Mouse (Mus musculus) midbrain, embryonic 10.5 days (tissue): Measurements from ENCODE around the gene Iqcg. TPM values are rescaled to one million over a fixed set of nuclear protein-coding genes. Genes with fewer than 3 reads are reported as not detected.

Experiments used
- DNase-seq: peaks from one replicate; pipeline ENCODE4 v3.0.0-alpha.2; 2017; ENCODE audit warnings: low spot score
- H3K27ac ChIP-seq: fragments of 300-500 bp; sonication (generic); replicated peaks from 2 replicates; pipeline ENCODE4 v1.5.1; 2016; ENCODE audit warnings: mild to moderate bottlenecking
- H3K27me3 ChIP-seq: fragments of 300-500 bp; sonication (generic); 2 replicates; pipeline ENCODE4 v1.6.1; 2016; ENCODE audit warnings: low read depth, mild to moderate bottlenecking; ENCODE audit not compliant: poor library complexity, severe bottlenecking
- H3K36me3 ChIP-seq: fragments of 300-500 bp; sonication (generic); 2 replicates; pipeline ENCODE4 v1.6.1; 2016; ENCODE audit warnings: mild to moderate bottlenecking, moderate library complexity
- H3K4me1 ChIP-seq: fragments of 300-500 bp; sonication (generic); 2 replicates; pipeline ENCODE4 v1.6.1; 2016
- H3K4me3 ChIP-seq: fragments of 300-500 bp; sonication (generic); 2 replicates; pipeline ENCODE4 v1.5.1; 2016; ENCODE audit warnings: mild to moderate bottlenecking, moderate library complexity
- H3K9me3 ChIP-seq: fragments of 300-500 bp; sonication (generic); replicated peaks from 2 replicates; pipeline ENCODE4 v1.6.1; 2016; ENCODE audit warnings: mild to moderate bottlenecking
- WGBS: fragments of 180-500 bp; shearing (Covaris S2); methylation state at CpG from one replicate; pipeline ENCODE4 v1.1.7; 2016; 5-methylcytosine and 5-hydroxymethylcytosine counted together
- polyA plus RNA-seq: library from polyadenylated mRNA; unstranded; fragments of >200 nt; fragmentation: Nextera tagmentation; extraction: Ambion mirVana; gene quantifications from 2 replicates; pipeline ENCODE4 v1.2.1, GENCODE M21; 2016

Iqcg gene
- polyA plus RNA-seq, 1 experiment from 2014 or later, result 4.5 TPM

DNA sequence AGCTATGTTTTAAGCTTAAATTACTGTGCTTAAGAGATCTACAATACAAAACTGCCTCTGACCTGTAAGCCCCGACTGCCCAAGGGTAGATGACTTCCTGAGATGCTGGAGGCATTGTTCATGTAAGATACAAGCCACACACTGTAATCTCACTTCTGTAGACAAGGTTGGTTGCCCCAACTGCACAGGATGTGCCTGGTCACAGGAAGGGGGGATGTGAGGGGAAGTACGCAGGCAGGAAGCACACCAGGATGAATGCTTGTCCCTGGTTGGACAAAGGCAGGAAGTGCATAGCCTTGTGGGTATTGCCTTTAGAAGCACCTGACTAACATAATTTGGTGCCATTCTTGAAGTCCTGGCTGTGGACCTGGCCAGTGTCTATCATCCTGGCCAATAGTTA lies 12.8 kb downstream of the Iqcg start:
- Histone ChIP-seq H3K4me3 (no peak overlapping the region), H3K4me1 (no peaks in the 10 kb centered on the region), H3K27ac (no peak overlapping the region), H3K27me3 (no peaks in the 10 kb centered on the region), H3K36me3 (0 out of 2 replicates have a peak, but pooled peaks cover 1% of the 10 kb centered on the region), H3K9me3 (no peaks in the 10 kb centered on the region)
- WGBS, result 77% methylated on average over 2 of the region's 2 CpGs
- no peak for DNase-seq

DNA sequence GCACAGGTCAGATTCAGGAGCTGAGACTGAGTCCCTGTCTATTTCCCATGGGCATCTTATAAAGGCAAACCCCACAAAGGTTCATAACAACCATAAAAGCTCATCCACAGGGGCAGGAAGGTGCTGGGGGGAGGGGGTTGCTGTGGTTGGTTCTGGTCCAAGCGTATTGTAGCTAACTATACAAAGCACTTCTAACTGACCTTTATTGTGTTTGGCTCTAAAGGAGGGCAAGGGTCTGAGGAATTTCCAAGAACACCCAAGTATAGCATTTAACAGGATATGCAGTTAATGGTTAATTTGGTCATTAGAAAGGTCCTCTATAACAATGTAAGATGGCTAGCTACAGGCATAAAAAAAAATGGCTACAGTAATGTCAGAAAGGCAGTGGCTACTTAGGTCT lies 13.3 kb downstream of the Iqcg start:
- no peaks in the 10 kb centered on the region for H3K27me3 ChIP-seq
- H3K36me3 ChIP-seq, result no peaks in the 10 kb centered on the region
- H3K4me3 ChIP-seq, result no peak overlapping the region
- H3K9me3 ChIP-seq, result no peaks in the 10 kb centered on the region
- no peak for DNase-seq
- H3K4me1 ChIP-seq, result no peaks in the 10 kb centered on the region
- H3K27ac ChIP-seq, result no peak overlapping the region
- WGBS, result 83% methylated on average over 1 of the region's 1 CpGs

DNA sequence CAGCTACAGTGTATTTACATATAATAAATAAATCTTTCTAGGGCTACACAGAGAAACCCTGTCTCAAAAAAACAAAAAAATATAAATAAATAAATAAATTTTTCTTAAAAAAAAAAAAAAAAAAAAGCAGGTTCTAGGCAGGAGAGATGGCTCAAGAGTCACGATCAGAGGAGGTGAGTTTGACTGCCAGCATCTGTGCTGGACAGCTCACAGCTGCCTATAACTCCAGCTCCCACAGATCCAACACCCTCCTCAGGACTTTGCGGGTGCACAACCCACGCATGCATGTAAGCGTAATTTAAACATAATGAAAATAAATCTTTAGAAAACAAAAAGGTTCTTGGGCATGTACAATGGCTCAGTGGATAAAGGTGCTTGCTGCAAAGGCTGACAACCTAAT lies 20.0 kb downstream of the Iqcg start:
- H3K9me3 ChIP-seq, result no peaks in the 10 kb centered on the region
- WGBS, result 86% methylated on average over 4 of the region's 4 CpGs
- no peak for DNase-seq
- H3K4me1 ChIP-seq, result no peaks in the 10 kb centered on the region
- no peak overlapping the region for H3K4me3 ChIP-seq
- no peaks in the 10 kb centered on the region for H3K27me3 ChIP-seq
- H3K27ac ChIP-seq, result no peak overlapping the region
- no peaks in the 10 kb centered on the region for H3K36me3 ChIP-seq

DNA sequence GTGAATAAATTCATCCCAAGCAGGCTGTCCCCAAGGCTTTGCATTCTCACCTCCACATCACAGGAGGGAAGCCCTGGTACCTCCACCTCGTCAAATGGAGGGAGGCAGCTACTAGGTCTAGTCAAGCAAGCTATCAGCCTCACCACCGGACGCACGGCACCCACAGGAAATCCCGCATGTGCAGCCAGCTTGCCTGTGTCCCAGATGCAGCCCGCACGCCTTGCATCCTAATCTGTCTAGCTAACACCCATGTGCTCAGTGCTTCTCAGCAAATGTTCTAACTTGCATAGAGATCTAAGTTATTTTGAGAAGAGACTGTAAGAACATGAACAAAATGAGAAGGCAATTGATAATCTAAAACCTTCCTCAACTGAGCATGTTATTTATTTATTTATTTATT lies 29.7 kb downstream of the Iqcg start:
- Histone ChIP-seq H3K4me3 (no peak overlapping the region), H3K27ac (no peak overlapping the region), H3K4me1 (no peaks in the 10 kb centered on the region), H3K27me3 (no peaks in the 10 kb centered on the region), H3K36me3 (no peaks in the 10 kb centered on the region; the same call in 1 of the 2 replicates), H3K9me3 (no peaks in the 10 kb centered on the region)
- 91% methylated on average over 7 of the region's 7 CpGs for WGBS
- DNase-seq, result no peak

DNA sequence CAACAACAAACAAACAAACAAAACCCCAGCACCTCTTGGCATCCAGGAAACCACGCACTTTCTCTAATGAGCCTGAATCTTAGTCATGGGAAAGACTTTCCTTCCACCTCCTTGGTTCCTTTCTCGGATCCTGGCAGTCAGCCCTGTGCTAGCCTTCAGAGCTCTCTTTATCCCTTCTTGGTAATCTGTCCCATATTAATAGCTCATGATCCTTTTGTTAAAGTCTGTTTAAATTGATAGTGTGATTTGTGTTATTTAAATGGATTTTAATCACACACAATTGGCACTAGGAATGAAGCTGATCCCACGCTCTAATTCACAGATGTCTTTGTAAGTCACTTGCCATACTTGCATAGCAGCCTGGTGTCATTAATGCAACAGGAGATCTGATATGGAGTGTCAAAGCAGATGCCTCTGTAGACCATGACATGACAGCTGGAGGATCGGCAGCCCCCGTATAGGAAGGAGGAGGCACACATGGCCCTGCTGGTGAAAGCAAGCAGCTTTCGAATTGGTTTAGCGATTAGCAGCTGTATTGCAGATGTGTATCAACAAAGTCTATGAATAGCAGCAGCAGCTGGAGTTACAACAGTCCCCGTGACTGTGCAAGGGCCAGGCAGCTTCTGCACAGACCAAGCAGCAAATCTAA lies 31.4 kb downstream of the Iqcg start:
- Histone ChIP-seq H3K4me3 (no peak overlapping the region), H3K4me1 (no peaks in the 10 kb centered on the region), H3K27ac (no peak overlapping the region), H3K9me3 (no peaks in the 10 kb centered on the region), H3K27me3 (no peaks in the 10 kb centered on the region), H3K36me3 (no peaks in the 10 kb centered on the region; the same call in 1 of the 2 replicates)
- DNase-seq, result no peak
- 86% methylated on average over 8 of the region's 8 CpGs for WGBS

DNA sequence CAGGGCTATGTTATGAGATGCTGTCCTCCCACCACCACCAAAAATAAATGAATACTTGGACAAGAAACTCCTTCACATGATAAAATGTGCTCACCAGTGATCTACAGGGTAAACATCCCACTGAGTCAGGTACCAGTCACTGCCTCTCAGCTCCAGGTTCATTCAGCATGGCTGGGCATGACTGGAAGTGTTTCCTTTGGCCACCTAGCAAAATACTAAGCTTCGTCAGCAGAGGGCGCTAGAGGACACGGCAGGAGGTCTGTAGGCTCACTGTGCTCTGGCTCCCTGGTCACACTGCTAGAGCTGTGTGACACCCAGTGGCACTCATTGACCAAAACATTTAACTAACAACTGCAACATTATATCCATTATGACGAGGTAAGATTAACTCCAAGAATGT lies 32.3 kb downstream of the Iqcg start:
- DNase-seq, result peak; percentile 78
- H3K27ac ChIP-seq, result no peak overlapping the region
- no peaks in the 10 kb centered on the region; the same call in 1 of the 2 replicates for H3K36me3 ChIP-seq
- H3K4me3 ChIP-seq, result no peak overlapping the region
- no peaks in the 10 kb centered on the region for H3K9me3 ChIP-seq
- WGBS, result 7% methylated on average over 4 of the region's 4 CpGs
- H3K27me3 ChIP-seq, result no peaks in the 10 kb centered on the region
- 0 out of 2 replicates have a peak, but pooled peaks cover 3% of the 10 kb centered on the region for H3K4me1 ChIP-seq

DNA sequence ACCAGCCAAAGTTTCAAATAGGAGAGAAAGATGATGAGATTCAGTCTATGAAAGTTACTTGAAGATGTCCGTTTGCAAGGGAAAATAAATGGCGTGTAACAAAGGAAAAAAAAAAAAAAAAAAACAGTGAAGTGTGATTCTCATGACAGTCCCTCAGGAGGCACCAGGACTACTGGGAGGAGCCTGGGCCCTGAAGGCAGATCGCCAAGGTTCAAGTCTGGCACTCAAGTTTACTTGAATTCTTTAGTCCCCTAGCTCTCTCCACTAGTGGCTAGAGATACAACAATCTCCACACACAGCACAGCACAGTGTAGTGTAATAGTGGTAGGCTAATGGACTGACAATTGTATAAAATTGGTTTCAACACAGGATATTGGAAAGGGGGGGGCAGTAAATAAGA lies 34.6 kb downstream of the Iqcg start:
- Histone ChIP-seq H3K4me1 (0 out of 2 replicates have a peak, but pooled peaks cover 3% of the 10 kb centered on the region), H3K4me3 (no peak overlapping the region), H3K36me3 (peaks cover 4% of the 10 kb centered on the region), H3K27me3 (no peaks in the 10 kb centered on the region), H3K27ac (no peak overlapping the region), H3K9me3 (no peaks in the 10 kb centered on the region)
- 82% methylated on average over 3 of the region's 3 CpGs for WGBS
- no peak for DNase-seq

DNA sequence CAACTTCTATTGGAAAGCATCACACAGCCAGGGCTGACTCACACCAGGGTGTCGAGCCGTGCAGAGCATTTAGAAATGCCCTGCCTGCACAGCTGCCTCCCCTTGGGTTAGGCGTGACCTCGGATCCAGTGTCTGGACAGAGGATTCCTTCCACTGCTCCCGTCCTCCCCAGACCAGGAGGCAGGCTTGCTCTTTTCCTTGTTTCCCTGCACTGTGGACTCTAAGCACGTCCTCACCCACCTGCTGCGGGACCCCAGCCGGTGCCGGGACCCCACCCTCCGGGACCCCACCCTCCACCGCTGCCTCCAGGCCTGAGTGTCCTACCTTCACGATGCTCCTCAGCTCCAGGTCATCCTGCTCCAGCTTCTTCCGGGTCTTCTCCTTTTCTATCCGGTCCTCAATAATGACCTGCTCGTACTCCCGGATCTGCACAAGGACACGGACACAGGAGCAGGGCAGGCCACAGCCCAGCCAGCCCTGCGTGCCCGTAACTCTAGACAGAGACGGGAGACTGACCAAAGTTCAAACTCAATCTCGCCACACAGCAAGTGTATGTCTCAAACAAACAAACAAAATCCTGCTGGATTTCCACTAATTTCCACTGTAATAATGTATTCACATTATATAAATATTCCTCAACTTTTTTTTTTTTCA lies 36.8 kb downstream of the Iqcg start:
- WGBS, result 77% methylated on average over 21 of the region's 21 CpGs
- no peak overlapping the region; the same call in 1 of the 2 replicates for H3K27ac ChIP-seq
- no peak overlapping the region for H3K4me3 ChIP-seq

DNA sequence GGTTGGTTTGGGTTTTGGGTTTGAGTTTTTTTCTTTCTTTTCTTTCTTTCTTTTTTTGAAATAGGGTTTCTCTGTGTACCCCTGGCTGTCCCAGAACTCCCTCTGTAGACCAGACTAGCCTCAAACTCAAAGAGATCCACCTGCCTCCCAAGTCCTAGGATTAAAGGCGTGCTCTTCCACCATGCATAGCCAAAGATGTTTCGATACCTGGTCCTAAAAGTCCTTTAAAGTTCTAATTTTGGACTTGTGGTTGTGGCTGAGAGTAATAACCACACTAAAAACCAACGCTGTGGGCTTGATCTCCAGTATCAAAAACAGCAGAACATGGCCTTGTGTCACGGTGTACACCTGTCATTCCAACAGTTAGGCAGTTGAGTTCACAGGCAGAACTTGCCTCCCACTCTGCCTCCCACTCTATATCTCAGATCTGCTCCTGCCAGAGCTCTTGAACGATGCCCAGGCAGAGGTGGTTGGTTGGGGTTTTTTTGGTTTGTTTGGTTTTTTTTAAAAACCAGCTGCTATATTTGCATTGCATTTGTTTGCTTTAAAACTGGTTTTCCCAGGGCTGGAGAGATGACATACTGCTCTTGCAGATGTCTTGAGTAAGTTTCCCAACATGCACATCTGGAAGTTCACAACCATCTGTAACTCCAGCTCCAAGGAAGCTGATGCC lies 38.2 kb downstream of the Iqcg start:
- DNase-seq, result no peak
- peaks cover 32% of the 10 kb centered on the region for H3K36me3 ChIP-seq
- no peak overlapping the region for H3K4me3 ChIP-seq
- H3K4me1 ChIP-seq, result 0 out of 2 replicates have a peak, but pooled peaks cover 3% of the 10 kb centered on the region
- no peak overlapping the region for H3K27ac ChIP-seq
- H3K9me3 ChIP-seq, result no peaks in the 10 kb centered on the region
- H3K27me3 ChIP-seq, result no peaks in the 10 kb centered on the region
- WGBS, result 93% methylated on average over 5 of the region's 5 CpGs

More for the DNA sequence above, 36.8 kb downstream of the Iqcg start:
- Histone ChIP-seq H3K36me3 (peaks cover 18% of the 10 kb centered on the region), H3K4me1 (0 out of 2 replicates have a peak, but pooled peaks cover 3% of the 10 kb centered on the region), H3K27me3 (no peaks in the 10 kb centered on the region), H3K9me3 (no peaks in the 10 kb centered on the region)
- DNase-seq, result no peak

DNA sequence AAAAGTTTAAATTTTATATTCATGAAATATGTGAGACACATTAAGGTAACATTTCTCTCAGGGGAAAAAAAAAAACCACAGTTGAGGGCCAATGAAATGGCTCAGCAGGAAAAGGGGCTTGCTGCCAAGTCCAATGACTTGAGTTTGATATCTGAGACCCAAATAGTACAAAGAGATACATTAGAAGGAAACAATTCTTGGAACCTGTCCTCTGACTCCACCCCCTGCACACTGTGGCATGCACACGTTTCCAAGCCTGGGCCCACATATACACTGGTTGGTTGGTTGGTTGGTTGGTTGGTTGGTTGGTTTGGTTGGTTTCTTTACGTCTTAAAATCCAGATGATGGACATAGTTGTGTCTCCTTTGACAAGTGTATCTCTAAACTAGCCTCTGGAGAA lies 40.0 kb downstream of the Iqcg start:
- DNase-seq, result no peak
- Histone ChIP-seq H3K4me3 (no peak overlapping the region), H3K9me3 (no peaks in the 10 kb centered on the region), H3K36me3 (peaks cover 48% of the 10 kb centered on the region), H3K27me3 (no peaks in the 10 kb centered on the region), H3K4me1 (0 out of 2 replicates have a peak, but pooled peaks cover 3% of the 10 kb centered on the region), H3K27ac (no peak overlapping the region)
- 96% methylated on average over 2 of the region's 2 CpGs for WGBS

DNA sequence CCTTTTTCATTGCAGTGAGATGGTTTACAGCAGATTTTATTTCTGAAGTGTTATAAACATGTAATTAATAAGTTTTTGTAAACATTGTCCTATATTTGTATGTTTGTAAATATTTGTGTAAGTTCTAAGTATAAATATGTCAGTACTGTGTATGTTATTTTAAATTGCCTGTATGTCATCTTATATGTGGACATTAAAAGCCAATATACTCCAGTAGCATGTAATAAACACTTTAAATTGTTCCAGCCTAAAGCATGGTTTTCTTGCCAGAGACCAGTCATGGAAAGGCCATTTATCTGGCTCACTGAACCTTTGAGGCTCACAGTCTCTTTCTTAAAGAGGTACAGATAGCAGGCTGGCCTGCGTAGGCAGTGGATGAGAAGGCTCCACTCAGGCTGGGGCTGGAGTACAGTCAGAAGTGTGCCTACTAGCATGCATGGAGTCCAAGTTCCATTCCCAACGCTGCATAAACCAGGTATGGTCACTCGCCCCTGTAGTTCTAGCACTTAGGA lies 40.6 kb downstream of the Iqcg start:
- Histone ChIP-seq H3K4me1 (0 out of 2 replicates have a peak, but pooled peaks cover 3% of the 10 kb centered on the region), H3K36me3 (peaks cover 53% of the 10 kb centered on the region), H3K27me3 (no peaks in the 10 kb centered on the region), H3K9me3 (no peaks in the 10 kb centered on the region), H3K27ac (no peak overlapping the region), H3K4me3 (no peak overlapping the region)
- no peak for DNase-seq
- WGBS, result 97% methylated on average over 3 of the region's 3 CpGs

DNA sequence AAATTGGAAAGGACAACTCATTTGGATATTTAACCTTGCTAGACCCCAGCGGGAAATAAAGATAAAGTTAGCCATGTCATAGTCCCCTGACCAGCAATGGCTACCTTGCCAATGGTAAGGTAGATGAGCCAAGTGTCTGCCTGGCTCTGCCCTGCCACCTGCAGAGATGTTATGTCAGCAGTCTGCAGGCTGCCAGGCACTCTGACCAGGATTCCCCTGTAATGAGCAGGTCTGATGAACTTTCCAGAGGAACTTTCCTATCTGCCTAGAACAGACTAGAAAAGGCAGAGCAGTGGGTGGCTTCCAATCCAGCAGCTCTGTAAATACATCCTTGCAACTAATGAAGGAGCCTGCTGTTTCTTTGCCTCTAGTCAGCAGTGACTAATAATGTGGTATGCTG lies 41.1 kb downstream of the Iqcg start:
- Histone ChIP-seq H3K27ac (no peak overlapping the region), H3K27me3 (no peaks in the 10 kb centered on the region), H3K9me3 (no peaks in the 10 kb centered on the region), H3K36me3 (peaks cover 58% of the 10 kb centered on the region), H3K4me1 (0 out of 2 replicates have a peak, but pooled peaks cover 3% of the 10 kb centered on the region), H3K4me3 (no peak overlapping the region)
- DNase-seq, result no peak
- 91% methylated on average over 1 of the region's 1 CpGs for WGBS

DNA sequence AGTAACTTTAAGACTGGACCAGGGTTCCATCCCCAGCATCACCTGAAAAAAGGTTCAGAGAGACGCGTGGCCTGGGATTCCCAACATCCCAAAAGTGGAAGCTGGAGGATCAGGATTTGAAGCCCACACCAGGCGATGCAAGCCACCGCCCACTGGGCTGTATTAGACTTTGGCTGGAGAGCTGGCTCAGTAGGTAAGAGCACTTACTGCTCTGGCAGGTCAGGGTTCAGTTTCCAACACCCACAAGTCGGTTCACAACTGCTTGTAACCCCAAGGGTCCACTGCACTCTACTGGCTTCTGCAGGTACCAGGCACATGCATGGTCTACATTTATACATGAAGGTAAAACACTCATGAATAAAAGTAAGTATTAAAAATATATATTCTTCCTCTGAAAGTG lies 42.2 kb downstream of the Iqcg start:
- Histone ChIP-seq H3K4me1 (no peaks in the 10 kb centered on the region), H3K36me3 (peaks cover 69% of the 10 kb centered on the region), H3K27me3 (no peaks in the 10 kb centered on the region), H3K4me3 (no peak overlapping the region), H3K27ac (no peak overlapping the region), H3K9me3 (no peaks in the 10 kb centered on the region)
- 93% methylated on average over 5 of the region's 5 CpGs for WGBS
- no peak for DNase-seq
